Mouse (Mus musculus) lung, adult 2 months (tissue): Measurements from ENCODE around the gene Ubqln4. TPM values are rescaled to one million over a fixed set of nuclear protein-coding genes. Genes with fewer than 3 reads are reported as not detected.

Source experiments
- DNase-seq: peaks from one replicate; pipeline ENCODE4 v3.0.0; 2022
- H3K4me1 ChIP-seq: fragments of 200-500 bp; 2 replicates; pipeline ENCODE4 v1.6.1; 2011; ENCODE audit warnings: low read length; ENCODE audit not compliant: control insufficient read depth, insufficient read depth
- H3K4me3 ChIP-seq: fragments of 200-500 bp; replicated peaks from 2 replicates; pipeline ENCODE3; 2011; ENCODE audit warnings: low read depth, mild to moderate bottlenecking, control low read depth, low read length; ENCODE audit errors: extremely low read depth
- CTCF ChIP-seq: fragments of 200-500 bp; IDR thresholded peaks from 2 replicates; pipeline ENCODE4 v1.5.1; 2011; ENCODE audit warnings: mild to moderate bottlenecking, low read length, control low read depth; ENCODE audit not compliant: insufficient read depth
- POLR2A ChIP-seq: fragments of 200-500 bp; IDR thresholded peaks from 2 replicates; pipeline ENCODE4 v1.6.1; 2011; ENCODE audit warnings: low read depth, mild to moderate bottlenecking, control low read depth, low read length, borderline replicate concordance; ENCODE audit errors: extremely low read depth
- WGBS: fragments of 180-500 bp; shearing (Covaris S2); methylation state at CpG from one replicate; pipeline ENCODE4 v1.1.7; 2018; 5-methylcytosine and 5-hydroxymethylcytosine counted together
- polyA plus RNA-seq: library from polyadenylated mRNA; depleted of rRNA; stranded (reverse); fragments of >200 nt; gene quantifications from 2 replicates; pipeline ENCODE4 v1.2.3, GENCODE M21; 2012

The Ubqln4 gene
- polyA plus RNA-seq, 1 experiment = 52.6 TPM

DNA sequence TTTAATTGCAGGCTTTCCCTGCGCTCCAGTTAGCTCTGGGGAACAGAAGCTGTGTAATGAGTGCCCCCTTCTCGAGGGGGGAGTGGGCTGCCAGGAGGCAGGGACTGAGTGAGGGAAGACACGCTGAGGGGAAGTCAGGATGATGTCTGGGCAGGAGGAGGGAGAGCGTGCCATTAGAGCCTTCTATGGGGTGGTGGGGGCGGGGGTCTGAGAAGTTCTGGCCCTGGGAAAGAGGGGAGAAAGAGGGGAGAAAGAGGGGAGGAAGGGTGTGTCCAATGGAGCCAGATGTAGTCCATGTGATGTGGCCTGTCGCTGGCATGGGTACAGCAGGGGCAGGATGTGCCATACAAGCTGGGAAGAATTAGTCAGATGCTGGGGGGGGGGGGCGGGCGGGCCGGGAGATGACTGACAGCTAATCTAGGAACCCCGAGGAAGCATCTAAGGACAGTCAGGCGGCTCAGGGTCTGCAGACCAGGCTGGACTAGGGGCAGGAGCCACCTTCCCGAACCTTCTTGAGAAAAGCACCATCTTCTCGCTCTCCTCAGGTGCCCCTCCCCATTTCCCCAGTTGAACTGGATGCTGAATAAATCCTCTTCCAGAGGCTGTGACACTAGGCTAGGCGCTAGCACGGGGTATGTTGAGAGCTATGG, 40.5 kb upstream of the Ubqln4 start:
- 15% methylated on average over 15 of the region's 15 CpGs for WGBS
- Histone ChIP-seq H3K4me3 (no peak overlapping the region), H3K4me1 (peaks cover 41% of the 10 kb centered on the region)
- no peak for DNase-seq
- no peak for TF ChIP-seq POLR2A

DNA sequence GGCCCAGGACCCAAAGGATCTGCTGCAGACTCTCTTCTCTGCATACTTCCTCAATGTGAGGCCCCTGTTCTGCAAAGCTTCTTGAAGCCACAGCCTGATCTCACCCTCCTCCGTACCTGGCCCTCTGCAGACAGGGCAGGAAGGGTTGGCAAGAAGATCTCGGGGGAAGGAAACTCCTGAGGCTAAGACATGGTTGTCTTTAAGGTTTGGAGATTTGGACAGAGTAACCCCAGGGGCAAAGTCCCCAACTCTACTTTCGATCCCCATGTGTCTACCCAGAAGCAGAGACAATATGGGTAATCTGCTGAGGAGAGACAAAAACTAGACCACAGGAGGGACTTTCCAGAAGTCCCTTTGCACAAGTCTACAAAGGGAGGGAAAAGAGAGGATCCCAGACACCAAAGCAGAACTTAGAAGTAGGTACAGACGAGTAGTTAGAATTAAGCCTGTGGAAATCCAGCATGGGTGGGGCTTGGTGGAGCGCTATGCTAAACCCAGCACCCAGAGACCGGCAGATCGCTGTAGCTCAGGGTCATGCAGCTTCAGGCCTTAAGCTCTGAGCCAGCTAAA, 39.9 kb upstream of the Ubqln4 start:
- 48% methylated on average over 7 of the region's 7 CpGs for WGBS
- H3K4me1 ChIP-seq = peaks cover 41% of the 10 kb centered on the region
- TF ChIP-seq CTCF (no peak), POLR2A (no peak)
- no peak overlapping the region for H3K4me3 ChIP-seq
- DNase-seq = no peak

DNA sequence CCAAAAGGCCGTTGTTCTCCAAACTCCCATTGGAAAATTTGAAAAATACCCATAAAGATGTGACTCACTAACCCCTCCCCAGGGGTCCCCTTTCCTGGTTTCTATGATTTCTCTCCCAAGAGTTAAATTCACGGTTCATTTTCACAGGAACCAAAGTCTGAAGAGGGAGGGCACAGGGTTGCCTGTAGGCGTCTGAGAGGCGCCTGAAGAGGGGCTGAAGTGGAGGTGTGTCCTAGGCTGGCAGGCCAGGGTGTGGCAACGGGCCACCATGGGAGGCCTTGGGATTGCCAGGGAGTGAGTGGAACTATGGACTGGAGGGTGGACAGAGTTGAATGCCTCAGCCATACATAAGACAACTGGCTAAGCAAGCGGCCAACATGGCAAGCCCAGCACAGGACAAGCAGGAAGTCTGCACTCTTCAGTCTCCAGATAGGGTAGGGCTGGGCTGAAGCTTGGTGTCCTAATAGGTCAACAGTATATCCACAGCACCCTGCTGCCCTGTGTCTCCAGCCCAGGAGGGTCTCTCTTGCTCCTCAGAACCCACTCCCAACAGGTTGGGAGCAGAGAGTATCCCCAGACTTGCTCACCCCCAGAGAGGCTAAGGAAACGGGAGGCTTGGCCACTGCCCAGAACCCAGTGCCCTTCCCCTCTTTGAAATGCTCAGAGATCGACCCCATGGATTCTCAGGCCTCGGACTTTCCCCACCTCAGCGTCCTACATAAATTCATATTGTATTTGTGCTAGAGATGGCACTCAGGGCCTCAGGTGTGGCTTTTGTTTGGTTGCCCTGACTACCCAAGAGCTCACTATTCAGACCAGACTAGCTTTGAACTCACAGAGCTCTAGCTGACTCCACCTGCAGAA, 39.1 kb upstream of the Ubqln4 start:
- Histone ChIP-seq H3K4me3 (no peak overlapping the region), H3K4me1 (peaks cover 38% of the 10 kb centered on the region)
- DNase-seq = peak; percentile 67
- TF ChIP-seq POLR2A (no peak), CTCF (no peak)
- 57% methylated on average over 10 of the region's 10 CpGs for WGBS

DNA sequence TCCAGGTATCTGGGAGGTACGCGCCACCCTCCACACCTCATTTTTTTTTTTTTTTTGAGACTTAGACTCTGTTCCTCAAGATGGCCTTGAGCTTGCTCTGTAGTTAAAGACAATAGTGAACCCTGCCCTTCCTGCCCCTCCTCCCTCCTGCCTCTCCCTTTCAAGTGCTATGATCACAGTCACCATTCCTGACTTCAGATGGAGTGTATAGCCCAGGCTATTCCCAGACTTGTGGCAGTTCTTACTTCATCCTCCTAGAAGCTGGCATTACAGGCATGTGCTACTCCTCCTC, 38.5 kb upstream of the Ubqln4 start:
- TF ChIP-seq POLR2A = no peak
- no peak for TF ChIP-seq CTCF
- Histone ChIP-seq H3K4me3 (no peak overlapping the region), H3K4me1 (peaks cover 35% of the 10 kb centered on the region)
- 94% methylated on average over 2 of the region's 2 CpGs for WGBS
- DNase-seq = no peak

- Histone ChIP-seq H3K4me1 (peaks cover 33% of the 10 kb centered on the region), H3K4me3 (no peak overlapping the region)
- TF ChIP-seq CTCF = no peak
- TF ChIP-seq POLR2A = no peak
- WGBS = 82% methylated on average over 2 of the region's 2 CpGs
- no peak for DNase-seq
Measured at GRCm38 (mm10) chr3:88516407-88516806, 37.2 kb upstream of the Ubqln4 start.

DNA sequence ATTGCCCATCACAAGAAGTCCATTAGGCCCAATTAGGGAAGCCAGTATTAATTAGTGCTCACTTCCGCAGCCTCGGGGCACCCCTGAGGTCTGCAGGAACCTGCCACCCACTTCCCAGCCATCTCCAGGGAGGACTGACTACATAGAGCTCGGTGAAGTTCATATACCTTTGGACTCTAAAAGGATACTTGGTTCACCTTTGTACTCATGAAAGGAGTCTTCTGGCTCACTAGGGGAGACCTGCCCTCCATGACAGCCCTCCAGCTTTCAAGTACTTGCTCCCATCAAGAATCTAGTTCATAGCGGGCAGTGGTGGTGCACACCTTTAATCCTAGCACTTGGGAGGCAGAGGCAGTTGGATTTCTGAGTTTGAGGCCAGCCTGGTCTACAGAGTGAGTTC, 35.1 kb upstream of the Ubqln4 start:
- H3K4me1 ChIP-seq = peaks cover 16% of the 10 kb centered on the region
- DNase-seq = no peak
- 89% methylated on average over 4 of the region's 4 CpGs for WGBS
- no peak overlapping the region for H3K4me3 ChIP-seq
- TF ChIP-seq CTCF (no peak), POLR2A (no peak)

DNA sequence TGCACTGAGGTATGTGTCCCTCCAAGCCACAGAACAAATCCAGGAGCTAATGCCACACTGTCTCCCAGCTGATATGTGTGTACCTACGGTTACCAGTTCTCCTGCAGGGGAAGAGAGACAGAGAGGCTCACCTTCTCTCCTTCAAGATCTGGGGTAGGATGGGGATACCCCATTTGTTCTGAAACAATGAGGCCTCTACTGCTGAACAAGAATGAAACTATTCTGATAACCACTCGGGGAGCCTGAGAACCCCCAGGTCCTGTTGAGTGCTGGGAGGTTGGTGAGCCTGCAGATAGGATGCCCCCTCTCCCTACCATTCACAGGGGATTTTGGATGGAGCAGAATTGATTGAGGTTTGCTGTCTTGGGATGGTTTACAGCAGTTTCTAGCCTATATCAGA, 33.5 kb upstream of the Ubqln4 start:
- 84% methylated on average over 2 of the region's 2 CpGs for WGBS
- TF ChIP-seq POLR2A (no peak), CTCF (no peak)
- H3K4me3 ChIP-seq = no peak overlapping the region
- DNase-seq = no peak
- peaks cover 7% of the 10 kb centered on the region; the same call in 1 of the 2 replicates for H3K4me1 ChIP-seq

GRCm38 (mm10) chr3:88521156-88521555, 32.4 kb upstream of the Ubqln4 start:
- no peak for DNase-seq
- Histone ChIP-seq H3K4me1 (peaks cover 7% of the 10 kb centered on the region; the same call in 1 of the 2 replicates), H3K4me3 (no peak overlapping the region)
- WGBS = 95% methylated on average over 6 of the region's 6 CpGs
- no peak for TF ChIP-seq POLR2A
- TF ChIP-seq CTCF = no peak

- Histone ChIP-seq H3K4me1 (peaks cover 7% of the 10 kb centered on the region; the same call in 1 of the 2 replicates), H3K4me3 (no peak overlapping the region)
- DNase-seq = peak; percentile 72
- TF ChIP-seq POLR2A = no peak
- peak; percentile 97 for TF ChIP-seq CTCF
- WGBS = 17% methylated on average over 9 of the region's 9 CpGs
Measured at GRCm38 (mm10) chr3:88521803-88522331, 31.7 kb upstream of the Ubqln4 start.
